Mouse (Mus musculus): Measurements from ENCODE around the gene Sox11.

GRCm38 (mm10) chr12:27340451-27341035, 1.8 kb downstream of the Sox11 start:
- no peak for TF ChIP-seq EP300 (IDR thresholded peaks at IDR 0.05; ENCODE audit: insufficient read depth, low read depth, low read length)
- TF ChIP-seq CTCF (IDR thresholded peaks at IDR 0.05) = no peak

Data from heart, adult 2 months (tissue).